Mouse (Mus musculus) cerebellum, adult 18-20 months (tissue): ENCODE data around the gene Emp3.
"Not testable (repeated sequence)": the region's sequence is repeated elsewhere in the genome, so short reads cannot be mapped to it uniquely, and the experiment has no call there.

Experiments used
- DNase-seq, 2 experiments: peaks; one replicate each; pipeline ENCODE4 v3.0.0; 2021

Emp3 gene

DNA sequence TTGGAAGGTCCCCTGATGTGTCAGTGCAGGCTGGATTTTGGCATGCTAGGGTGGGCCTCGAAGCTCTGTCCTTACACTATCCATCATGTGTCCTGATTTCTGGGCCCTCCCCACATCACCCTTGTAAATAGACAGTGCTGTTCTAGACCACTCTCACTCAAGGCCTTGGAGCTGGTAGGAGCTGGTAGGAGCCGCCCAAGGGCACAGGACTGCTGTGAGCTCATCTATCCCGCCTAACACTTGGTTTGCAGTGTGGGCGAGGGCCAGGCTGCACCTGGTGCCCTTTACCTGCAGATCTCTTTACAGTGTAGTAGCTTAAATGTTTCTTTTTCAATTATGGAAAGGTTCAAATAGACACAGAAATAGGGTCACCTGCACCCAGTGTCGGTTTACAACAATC lies 6.2 kb downstream of the Emp3 start:
- no peak for DNase-seq

DNA sequence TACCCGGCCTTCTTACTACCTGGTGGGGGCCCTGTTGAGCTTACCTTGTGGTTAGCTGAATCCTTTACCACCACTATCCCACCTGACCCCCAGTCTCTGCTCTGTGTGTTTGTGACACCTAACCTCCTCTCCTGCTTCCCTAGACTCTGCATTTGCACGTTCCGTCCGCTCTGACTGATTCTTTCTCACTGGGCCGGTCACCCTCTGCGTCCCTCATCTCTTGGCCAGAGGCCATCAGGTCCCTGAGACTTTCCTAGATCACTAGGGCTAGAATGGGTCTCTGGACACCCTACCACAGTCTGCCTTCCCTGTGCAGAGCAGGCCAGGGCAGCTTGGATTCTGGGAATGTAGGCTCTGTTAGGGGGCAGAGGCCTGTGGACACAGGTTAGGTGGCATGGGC lies 7.1 kb downstream of the Emp3 start:
- DNase-seq = no peak

DNA sequence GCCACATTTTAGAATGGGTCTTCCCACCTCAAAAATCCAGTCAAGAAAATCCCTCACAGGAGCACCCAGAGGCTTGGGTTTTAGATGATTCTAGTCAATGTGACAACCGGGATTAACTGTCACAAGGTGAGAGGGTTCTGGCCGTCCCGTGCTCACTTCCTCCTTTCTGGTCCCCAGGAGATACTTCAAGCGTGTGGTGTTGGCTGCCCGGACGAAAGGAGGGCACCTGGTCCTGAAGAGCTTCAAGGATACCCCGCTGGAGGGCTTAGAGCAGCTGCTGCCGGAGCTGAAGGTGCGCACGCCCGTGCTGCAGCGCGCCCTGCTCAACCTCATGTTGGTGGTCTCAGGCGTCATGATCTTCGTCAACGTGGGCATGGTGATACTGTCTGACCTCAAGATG lies 12.1 kb downstream of the Emp3 start:
- no peak for DNase-seq

- DNase-seq = no peak
Measured at GRCm38 (mm10) chr7:45908384-45908783, 12.8 kb downstream of the Emp3 start.

DNA sequence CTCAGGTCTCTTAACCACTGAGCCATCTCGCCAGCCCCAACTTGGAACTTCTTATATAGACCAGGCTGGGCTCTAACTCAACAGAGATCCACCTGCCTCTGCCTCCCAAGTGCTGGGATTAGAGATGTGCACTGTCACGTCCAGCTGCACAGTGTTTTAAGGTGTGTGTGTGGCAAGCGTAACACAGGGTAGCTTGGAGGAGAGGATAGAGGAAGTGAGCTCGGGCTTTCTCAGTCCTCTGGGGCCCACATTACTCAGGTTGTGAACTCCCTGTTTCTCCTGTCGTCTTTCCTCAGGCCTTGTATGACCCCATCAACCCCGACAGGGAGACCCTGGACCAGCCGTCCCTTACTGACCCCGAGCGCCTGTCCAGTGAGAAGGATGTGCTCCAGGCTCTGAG lies 14.6 kb downstream of the Emp3 start:
- no peak for DNase-seq

- DNase-seq = no peak
Measured at GRCm38 (mm10) chr7:45902481-45903002, 18.7 kb downstream of the Emp3 start.

- DNase-seq = no peak
Measured at GRCm38 (mm10) chr7:45901562-45901961, 19.6 kb downstream of the Emp3 start.

GRCm38 (mm10) chr7:45898125-45898524 lies 23.1 kb downstream of the Emp3 start:
- not testable (repeated sequence) for DNase-seq

DNA sequence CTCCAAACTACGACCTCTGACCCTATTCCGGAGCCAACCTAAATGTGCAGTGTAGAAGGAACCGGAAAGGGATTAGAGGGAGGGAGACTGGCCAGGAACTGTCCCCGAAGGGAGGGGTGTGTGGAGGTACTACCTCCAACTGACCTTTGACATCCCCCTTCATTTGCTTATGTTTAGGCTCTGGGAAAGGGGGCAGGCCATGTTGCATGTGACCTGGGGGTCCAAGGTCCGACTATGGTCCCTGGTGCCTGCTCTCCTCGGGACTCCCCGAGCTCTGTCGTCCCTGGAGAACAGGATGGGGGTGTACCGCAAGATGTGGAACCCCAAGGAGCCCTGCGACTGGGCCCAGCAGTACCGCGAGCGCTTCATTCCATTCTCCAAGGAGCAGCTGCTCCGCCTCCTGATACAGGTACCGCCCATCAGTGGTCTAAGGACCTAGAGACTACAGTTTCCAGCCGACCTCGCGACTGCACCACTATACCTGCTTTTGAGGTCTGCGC lies 23.9 kb downstream of the Emp3 start:
- DNase-seq = peak; percentile 68 to 69

- peak; percentile 97 to 98 for DNase-seq
Measured at GRCm38 (mm10) chr7:45896517-45897257, 24.5 kb downstream of the Emp3 start, which contains the start of the genes Syngr4 and Tmem143. Gene Syngr4 (minus strand): TSS chr7:45896714. Gene Tmem143 (plus strand): TSS chr7:45896941.

DNA sequence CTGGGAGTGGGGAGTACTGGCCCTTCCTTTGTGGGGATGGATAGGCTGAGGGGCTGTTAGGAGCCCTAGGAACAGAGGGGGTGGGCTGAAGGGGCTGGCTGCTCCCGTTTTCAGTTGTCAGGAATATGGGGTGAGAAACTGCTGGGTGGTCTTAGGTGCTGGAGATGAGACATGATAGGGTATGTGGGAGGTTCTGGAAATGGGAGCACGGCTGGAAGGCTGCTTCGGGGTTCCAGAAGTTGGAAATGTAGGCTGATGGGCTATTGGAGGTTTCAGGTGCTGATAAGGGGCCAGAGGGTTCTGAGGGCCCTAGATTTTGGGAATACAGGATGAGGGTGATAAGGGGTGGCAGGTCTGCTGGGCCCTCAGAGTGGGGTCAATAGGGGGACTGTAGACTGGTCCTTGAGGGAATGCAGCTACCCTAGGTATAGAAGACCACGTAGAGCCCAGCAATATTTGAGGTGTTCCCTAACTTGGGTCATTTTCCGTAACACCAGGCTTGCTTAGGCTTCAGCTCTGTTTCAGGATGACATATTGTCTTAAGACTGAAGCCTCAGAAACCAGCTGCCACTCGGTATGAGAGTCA lies 25.2 kb downstream of the Emp3 start:
- DNase-seq = no peak

DNA sequence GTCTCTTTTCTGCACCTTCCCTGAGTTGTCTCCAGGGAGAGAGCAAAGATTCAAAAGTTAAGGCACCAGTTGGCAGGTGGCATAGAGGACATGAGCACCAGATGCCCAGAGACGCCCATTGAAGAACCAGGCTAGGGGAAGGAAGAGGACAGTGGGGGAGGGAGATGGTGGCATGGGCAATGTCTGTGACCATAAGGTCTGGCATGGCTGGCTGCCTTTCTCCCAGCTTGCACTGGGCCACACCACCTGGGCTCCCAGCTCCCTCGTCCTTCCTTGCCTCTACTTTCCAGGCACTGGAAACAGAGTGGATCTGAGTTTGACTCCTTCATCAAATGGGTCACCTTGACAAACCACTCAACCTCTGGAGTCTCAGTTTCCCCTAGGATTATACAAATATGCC lies 28.6 kb downstream of the Emp3 start:
- no peak for DNase-seq

GRCm38 (mm10) chr7:45887246-45887645 lies 34.0 kb downstream of the Emp3 start:
- no peak for DNase-seq

DNA sequence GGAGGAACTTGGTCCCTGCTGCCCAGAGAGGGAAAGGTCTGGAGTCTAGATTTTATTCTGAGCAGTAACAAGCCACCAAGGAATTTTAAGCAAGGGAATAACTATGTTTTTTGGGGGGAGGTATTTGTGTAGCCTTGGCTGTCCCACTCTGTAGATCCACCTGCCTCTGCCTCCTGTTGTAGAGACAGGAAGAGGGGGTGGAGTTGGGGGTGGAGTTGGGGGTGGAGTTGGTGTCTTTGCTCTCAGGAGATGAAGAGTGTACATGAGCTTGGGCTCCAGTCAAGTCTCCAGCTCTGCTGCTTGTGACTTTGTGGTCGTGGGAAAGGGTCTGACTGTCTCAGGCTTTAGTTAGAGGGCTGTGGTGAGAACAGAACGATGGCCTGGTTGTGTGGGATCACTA lies 40.2 kb downstream of the Emp3 start:
- DNase-seq = no peak

GRCm38 (mm10) chr7:45880531-45880930 lies 40.7 kb downstream of the Emp3 start:
- no peak for DNase-seq

DNA sequence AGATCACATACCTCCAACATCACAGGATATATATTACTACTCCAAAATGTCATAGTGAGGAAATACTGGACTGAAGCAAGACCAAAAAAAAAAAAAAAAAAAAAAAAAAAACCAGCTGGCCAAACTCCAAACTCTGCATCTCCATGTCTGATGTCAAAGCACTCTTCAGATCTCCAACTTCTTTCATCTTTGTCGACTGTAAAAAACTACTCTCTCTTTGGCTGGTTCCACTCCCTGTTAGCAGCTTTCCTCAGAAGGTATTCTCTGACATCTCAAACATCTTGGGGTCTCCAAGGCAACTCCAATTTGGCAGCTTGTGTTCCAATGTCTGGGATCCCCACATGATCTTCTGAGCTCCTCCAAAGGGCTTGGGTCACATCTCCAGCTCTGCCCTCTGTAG lies 42.9 kb downstream of the Emp3 start, which contains the start of gene Grin2d:
Grin2d (minus strand) TSS at position 101 of the 400 bp plus-strand sequence.
- DNase-seq = not testable (repeated sequence)

- DNase-seq = no peak
Measured at GRCm38 (mm10) chr7:45876895-45877294, 44.3 kb downstream of the Emp3 start.

DNA sequence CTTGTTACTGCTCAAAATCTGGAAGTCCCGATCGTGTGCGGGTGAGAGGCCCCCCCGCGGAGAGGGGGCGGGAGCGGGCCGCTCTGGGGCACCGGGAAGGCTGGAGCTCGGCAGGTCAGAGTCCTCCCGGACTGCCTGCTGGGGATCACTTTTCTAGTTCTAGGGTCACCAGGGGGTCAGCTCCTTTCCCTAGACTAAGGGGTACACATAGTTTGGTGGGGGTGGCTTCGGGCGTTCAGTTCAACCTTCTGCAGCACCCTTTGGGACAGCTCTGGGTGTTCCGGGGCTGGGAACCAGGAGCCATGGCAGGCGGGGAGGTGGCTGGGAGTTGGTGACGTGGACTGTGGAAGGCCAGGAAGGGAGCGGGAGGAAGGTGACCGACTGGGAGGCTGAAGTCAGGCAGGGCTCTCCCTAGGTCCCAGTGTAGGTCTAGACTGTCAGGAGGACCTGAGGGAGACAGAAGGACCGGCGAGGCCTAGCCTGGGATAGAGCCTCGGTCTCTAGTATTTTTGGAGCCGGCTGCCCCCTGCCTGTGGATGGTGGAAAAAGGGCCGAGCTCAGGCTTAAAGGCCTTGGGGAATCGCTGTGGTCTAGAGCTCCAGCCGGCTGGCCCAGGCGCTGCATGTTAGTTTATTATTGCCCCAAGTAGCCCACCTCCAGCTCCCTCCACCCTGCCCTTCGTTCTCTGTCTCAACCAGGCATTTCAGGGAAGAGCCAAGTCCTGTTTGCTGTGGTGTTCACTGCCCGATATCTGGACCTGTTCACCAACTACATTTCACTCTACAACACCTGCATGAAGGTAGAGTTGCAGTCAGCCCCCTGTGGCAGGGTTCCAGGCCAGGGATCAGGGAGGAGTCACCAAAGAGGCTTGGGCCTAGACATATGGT lies 47.9 kb downstream of the Emp3 start:
- DNase-seq = peak; percentile 66 to 71

- DNase-seq = peak; percentile 92 to 94
Measured at GRCm38 (mm10) chr7:45872624-45873023, 48.6 kb downstream of the Emp3 start, which contains the start of gene Kdelr1. Gene Kdelr1 (plus strand): TSS chr7:45872772.

GRCm38 (mm10) chr7:45870282-45871058 lies 50.7 kb downstream of the Emp3 start:
- peak in 1 of 2 experiments; percentile 15 for DNase-seq

DNA sequence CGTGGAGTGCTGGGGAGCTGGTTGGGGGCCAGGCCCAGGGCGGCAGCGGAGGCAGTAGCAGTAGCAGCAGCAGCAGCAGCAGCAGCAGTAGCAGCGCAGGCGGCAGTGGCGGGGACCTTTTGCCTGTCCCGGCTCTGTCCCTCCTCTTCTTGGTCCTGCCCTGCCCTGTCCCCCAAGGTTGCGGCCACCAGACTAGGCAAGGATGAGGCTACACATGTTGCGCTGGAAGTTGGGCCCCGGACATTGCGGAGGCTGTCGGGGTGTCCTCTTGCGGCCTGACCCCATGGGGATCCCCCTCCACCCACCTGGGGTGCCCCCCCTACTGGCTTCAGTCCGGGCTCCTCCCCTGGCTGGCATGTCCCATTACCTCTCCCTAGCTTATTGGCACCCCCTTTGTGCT lies 51.4 kb downstream of the Emp3 start:
- DNase-seq = no peak

- no peak for DNase-seq
Measured at GRCm38 (mm10) chr7:45869107-45869670, 52.0 kb downstream of the Emp3 start.
